Mouse (Mus musculus): ENCODE measurements at regions not wholly inside any gene's neighbourhood (a gene's known extent, or its start where the extent isn't known, plus 50 kb on each side); places are given as distances from the start of the nearest gene placed in this dataset.

- TF ChIP-seq CTCF (IDR thresholded peaks at IDR 0.05; ENCODE audit: low read depth): no peak
These were observed 431.5 kb upstream of the Adamts16 start for GRCm38 (mm10) chr13:71273067-71273466.

GRCm38 (mm10) chr13:71272431-71272830, 430.8 kb upstream of the Adamts16 start:
- no peak overlapping the region for H3K4me2 ChIP-seq (ENCODE audit: low read depth)
- TF ChIP-seq CTCF (IDR thresholded peaks at IDR 0.05; ENCODE audit: low read depth): no peak
- H3K4me1 ChIP-seq (ENCODE audit: insufficient read depth): no peaks in the 10 kb centered on the region
- WGBS: 88% methylated on average over 5 of the region's 5 CpGs
- no peak overlapping the region for H3K9ac ChIP-seq
- no peak overlapping the region for H3K4me3 ChIP-seq (ENCODE audit: low read depth, low read length)
- ATAC-seq (no peak), DNase-seq (no peak)
- H3K36me3 ChIP-seq (ENCODE audit: insufficient read depth): no peaks in the 10 kb centered on the region
- H3K27ac ChIP-seq (ENCODE audit: low read depth, low read length): no peak overlapping the region
- H3K9me3 ChIP-seq (ENCODE audit: low read length): no peaks in the 10 kb centered on the region
- H3K27me3 ChIP-seq (ENCODE audit: insufficient read depth, low read length): no peaks in the 10 kb centered on the region

More at GRCm38 (mm10) chr13:71273067-71273466, 431.5 kb upstream of the Adamts16 start:
- H3K9ac ChIP-seq: no peak overlapping the region
- ATAC-seq: no peak
- H3K4me2 ChIP-seq (ENCODE audit: low read depth): no peak overlapping the region
- no peaks in the 10 kb centered on the region for H3K36me3 ChIP-seq (ENCODE audit: insufficient read depth)
- no peak overlapping the region for H3K27ac ChIP-seq (ENCODE audit: low read depth, low read length)
- no peak for DNase-seq
- H3K4me3 ChIP-seq (ENCODE audit: low read depth, low read length): no peak overlapping the region
- H3K27me3 ChIP-seq (ENCODE audit: insufficient read depth, low read length): no peaks in the 10 kb centered on the region
- H3K9me3 ChIP-seq (ENCODE audit: low read length): no peaks in the 10 kb centered on the region
- WGBS: 73% methylated on average over 1 of the region's 1 CpGs
- H3K4me1 ChIP-seq (ENCODE audit: insufficient read depth): no peaks in the 10 kb centered on the region

GRCm38 (mm10) chr13:71271727-71272418, 430.3 kb upstream of the Adamts16 start:
- Histone ChIP-seq H3K9me3 (ENCODE audit: low read length) (no peaks in the 10 kb centered on the region), H3K9ac (no peak overlapping the region), H3K36me3 (ENCODE audit: insufficient read depth) (no peaks in the 10 kb centered on the region), H3K4me1 (ENCODE audit: insufficient read depth) (no peaks in the 10 kb centered on the region), H3K27me3 (ENCODE audit: insufficient read depth, low read length) (no peaks in the 10 kb centered on the region), H3K27ac (ENCODE audit: low read depth, low read length) (no peak overlapping the region), H3K4me3 (ENCODE audit: low read depth, low read length) (no peak overlapping the region), H3K4me2 (ENCODE audit: low read depth) (no peak overlapping the region)
- DNase-seq (no peak), ATAC-seq (peak; percentile 34; the same call in 1 of the 2 replicates)
- WGBS: 63% methylated on average over 6 of the region's 6 CpGs
- no peak for TF ChIP-seq CTCF (IDR thresholded peaks at IDR 0.05; ENCODE audit: low read depth)

GRCm38 (mm10) chr13:71270370-71270769, 428.8 kb upstream of the Adamts16 start:
- no peak overlapping the region for H3K27ac ChIP-seq (ENCODE audit: low read depth, low read length)
- no peaks in the 10 kb centered on the region for H3K36me3 ChIP-seq (ENCODE audit: insufficient read depth)
- H3K27me3 ChIP-seq (ENCODE audit: insufficient read depth, low read length): no peaks in the 10 kb centered on the region
- H3K9me3 ChIP-seq (ENCODE audit: low read length): no peaks in the 10 kb centered on the region
- ATAC-seq (no peak), DNase-seq (no peak)
- no peak for TF ChIP-seq CTCF (IDR thresholded peaks at IDR 0.05; ENCODE audit: low read depth)
- H3K4me2 ChIP-seq (ENCODE audit: low read depth): no peak overlapping the region
- H3K9ac ChIP-seq: no peak overlapping the region
- WGBS: 85% methylated on average over 8 of the region's 8 CpGs
- no peaks in the 10 kb centered on the region for H3K4me1 ChIP-seq (ENCODE audit: insufficient read depth)
- no peak overlapping the region for H3K4me3 ChIP-seq (ENCODE audit: low read depth, low read length)

- Histone ChIP-seq H3K27ac (ENCODE audit: low read depth, low read length) (no peak overlapping the region), H3K27me3 (ENCODE audit: insufficient read depth, low read length) (no peaks in the 10 kb centered on the region), H3K4me2 (ENCODE audit: low read depth) (no peak overlapping the region), H3K4me3 (ENCODE audit: low read depth, low read length) (no peak overlapping the region), H3K4me1 (ENCODE audit: insufficient read depth) (no peaks in the 10 kb centered on the region), H3K9ac (no peak overlapping the region), H3K36me3 (ENCODE audit: insufficient read depth) (no peaks in the 10 kb centered on the region), H3K9me3 (ENCODE audit: low read length) (no peaks in the 10 kb centered on the region)
- DNase-seq (no peak), ATAC-seq (no peak)
- 71% methylated on average over 2 of the region's 2 CpGs for WGBS
- no peak for TF ChIP-seq CTCF (IDR thresholded peaks at IDR 0.05; ENCODE audit: low read depth)
These were observed 427.9 kb upstream of the Adamts16 start for GRCm38 (mm10) chr13:71269496-71269895.

GRCm38 (mm10) chr13:71263315-71263878, 421.8 kb upstream of the Adamts16 start:
- Histone ChIP-seq H3K4me2 (ENCODE audit: low read depth) (peak overlapping the region; percentile 42), H3K9me3 (ENCODE audit: low read length) (no peaks in the 10 kb centered on the region), H3K9ac (peak overlapping the region; percentile 19; the same call in 1 of the 2 replicates), H3K27me3 (ENCODE audit: insufficient read depth, low read length) (no peaks in the 10 kb centered on the region), H3K4me1 (ENCODE audit: insufficient read depth) (no peaks in the 10 kb centered on the region; the same call in 1 of the 2 replicates), H3K27ac (ENCODE audit: low read depth, low read length) (no peak overlapping the region), H3K4me3 (ENCODE audit: low read depth, low read length) (peak overlapping the region; percentile 8; the same call in 1 of the 2 replicates), H3K36me3 (ENCODE audit: insufficient read depth) (no peaks in the 10 kb centered on the region)
- ATAC-seq: peak; percentile 86
- 43% methylated on average over 16 of the region's 16 CpGs for WGBS
- peak; percentile 52 for DNase-seq
- TF ChIP-seq CTCF (IDR thresholded peaks at IDR 0.05; ENCODE audit: low read depth): no peak

GRCm38 (mm10) chr13:71262575-71263295, 421.1 kb upstream of the Adamts16 start:
- no peaks in the 10 kb centered on the region for H3K9me3 ChIP-seq (ENCODE audit: low read length)
- DNase-seq (no peak), ATAC-seq (no peak)
- TF ChIP-seq CTCF (IDR thresholded peaks at IDR 0.05; ENCODE audit: low read depth): no peak
- no peak overlapping the region for H3K27ac ChIP-seq (ENCODE audit: low read depth, low read length)
- H3K4me1 ChIP-seq (ENCODE audit: insufficient read depth): no peaks in the 10 kb centered on the region; the same call in 1 of the 2 replicates
- H3K4me3 ChIP-seq (ENCODE audit: low read depth, low read length): no peak overlapping the region
- WGBS: 76% methylated on average over 10 of the region's 10 CpGs
- H3K27me3 ChIP-seq (ENCODE audit: insufficient read depth, low read length): no peaks in the 10 kb centered on the region
- no peak overlapping the region for H3K9ac ChIP-seq
- H3K4me2 ChIP-seq (ENCODE audit: low read depth): no peak overlapping the region
- H3K36me3 ChIP-seq (ENCODE audit: insufficient read depth): no peaks in the 10 kb centered on the region
